Mouse (Mus musculus): Measurements from ENCODE around the gene Ankrd50. TPM values are rescaled to one million over a fixed set of nuclear protein-coding genes. Genes with fewer than 3 reads are reported as not detected.

Gene Ankrd50
- polyA plus RNA-seq, 1 experiment from 2014 or later: 29.3 TPM

DNA sequence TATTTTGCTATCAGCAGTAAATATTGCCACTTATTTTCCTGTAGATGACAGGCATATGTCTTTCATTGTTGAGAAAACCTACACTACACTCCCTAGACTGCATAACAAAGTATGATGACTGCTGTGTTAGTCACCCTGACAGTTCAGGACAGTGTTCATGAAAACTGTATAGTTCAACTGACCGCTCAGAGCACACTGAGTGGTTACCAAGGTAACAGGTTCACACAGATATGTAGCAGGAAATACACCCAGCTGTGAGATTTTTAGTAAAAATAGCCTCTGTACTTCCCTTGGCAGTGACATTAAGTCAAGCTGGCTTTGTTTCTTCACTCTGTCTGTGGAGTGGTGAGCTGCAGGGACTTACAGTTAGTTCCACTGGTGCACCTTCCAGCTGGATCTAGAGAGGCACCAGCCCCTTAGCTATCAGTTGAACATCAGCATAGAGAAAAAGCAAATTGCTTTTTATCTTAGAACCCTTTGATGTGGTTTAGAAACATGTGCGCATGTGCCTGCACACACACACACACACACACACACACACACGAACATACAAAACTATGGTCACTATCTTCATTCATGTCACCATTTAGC lies 12.2 kb upstream of the Ankrd50 start:
- DNase-seq (ENCODE audit: low spot score): no peak
- no peak for ATAC-seq (ENCODE audit: low FRiP score)
- no peaks in the 10 kb centered on the region for H3K27me3 ChIP-seq (ENCODE audit: control insufficient read depth, insufficient read depth, low read length)
- no peaks in the 10 kb centered on the region for H3K36me3 ChIP-seq (replicated peaks; ENCODE audit: control insufficient read depth, insufficient read depth)
- no peak overlapping the region for H3K4me3 ChIP-seq (replicated peaks; ENCODE audit: low read length)
- no peak overlapping the region for H3K9ac ChIP-seq
- no peaks in the 10 kb centered on the region for H3K9me3 ChIP-seq (ENCODE audit: control insufficient read depth, low read length)
- 79% methylated on average over 3 of the region's 3 CpGs for WGBS
- H3K4me1 ChIP-seq (replicated peaks; ENCODE audit: control insufficient read depth, insufficient read depth, low read length): no peaks in the 10 kb centered on the region; the same call in 1 of the 2 replicates
- H3K27ac ChIP-seq: no peak overlapping the region
- H3K4me2 ChIP-seq (replicated peaks): no peak overlapping the region

DNA sequence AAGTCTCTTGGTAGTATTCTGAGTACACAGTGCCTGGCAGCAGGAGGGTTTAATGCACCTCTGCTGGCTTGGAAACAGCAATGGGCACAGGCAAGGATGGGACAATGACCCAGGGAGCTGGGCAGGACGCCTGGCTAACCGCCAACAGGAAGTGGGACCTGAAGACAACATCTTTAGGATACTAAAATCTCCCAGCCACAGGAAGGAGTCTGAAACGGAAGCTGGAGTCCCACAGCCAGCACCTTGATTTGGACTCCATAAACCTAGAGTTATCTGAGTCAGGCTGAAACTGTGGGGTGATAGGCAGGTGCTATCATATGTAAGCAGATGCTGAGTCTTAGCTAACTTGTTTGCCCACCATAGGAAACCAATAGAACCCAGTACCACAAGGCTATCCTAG lies 7.1 kb upstream of the Ankrd50 start:
- no peaks in the 10 kb centered on the region for H3K9me3 ChIP-seq (ENCODE audit: control insufficient read depth, low read length)
- no peak overlapping the region for H3K4me2 ChIP-seq (replicated peaks)
- DNase-seq (ENCODE audit: low spot score) (no peak), ATAC-seq (ENCODE audit: low FRiP score) (no peak)
- no peaks in the 10 kb centered on the region for H3K27me3 ChIP-seq (ENCODE audit: control insufficient read depth, insufficient read depth, low read length)
- H3K4me3 ChIP-seq (replicated peaks; ENCODE audit: low read length): no peak overlapping the region
- no peak overlapping the region for H3K27ac ChIP-seq
- H3K4me1 ChIP-seq (replicated peaks; ENCODE audit: control insufficient read depth, insufficient read depth, low read length): no peaks in the 10 kb centered on the region
- 84% methylated on average over 3 of the region's 3 CpGs for WGBS
- H3K9ac ChIP-seq: no peak overlapping the region
- H3K36me3 ChIP-seq (replicated peaks; ENCODE audit: control insufficient read depth, insufficient read depth): no peaks in the 10 kb centered on the region

DNA sequence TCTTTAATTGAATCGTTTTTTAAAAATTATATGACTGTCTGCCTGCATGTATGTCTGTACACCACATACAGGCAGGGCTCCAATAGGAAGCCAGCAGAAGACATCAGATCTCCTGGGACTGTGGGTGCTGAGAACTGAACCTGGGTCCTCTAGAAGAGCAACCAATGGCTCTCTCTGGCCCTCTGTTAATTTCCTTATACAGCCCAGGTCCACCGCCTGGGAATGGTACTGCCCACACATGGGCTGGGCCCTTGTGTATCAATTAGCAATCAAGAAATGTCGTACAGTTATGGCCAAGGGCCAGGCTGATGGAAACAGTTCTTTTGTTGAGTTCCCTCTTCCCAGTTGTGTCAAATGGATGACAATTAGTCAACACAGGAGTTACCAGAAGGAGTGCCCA lies 6.6 kb upstream of the Ankrd50 start:
- no peak overlapping the region for H3K4me3 ChIP-seq (replicated peaks; ENCODE audit: low read length)
- no peak overlapping the region for H3K27ac ChIP-seq
- no peaks in the 10 kb centered on the region for H3K4me1 ChIP-seq (replicated peaks; ENCODE audit: control insufficient read depth, insufficient read depth, low read length)
- no peaks in the 10 kb centered on the region for H3K9me3 ChIP-seq (ENCODE audit: control insufficient read depth, low read length)
- peak; percentile 25; the same call in 1 of the 2 replicates for ATAC-seq (ENCODE audit: low FRiP score)
- WGBS: 81% methylated on average over 3 of the region's 3 CpGs
- H3K4me2 ChIP-seq (replicated peaks): no peak overlapping the region
- no peaks in the 10 kb centered on the region for H3K36me3 ChIP-seq (replicated peaks; ENCODE audit: control insufficient read depth, insufficient read depth)
- no peak for DNase-seq (ENCODE audit: low spot score)
- no peaks in the 10 kb centered on the region for H3K27me3 ChIP-seq (ENCODE audit: control insufficient read depth, insufficient read depth, low read length)
- H3K9ac ChIP-seq: no peak overlapping the region

DNA sequence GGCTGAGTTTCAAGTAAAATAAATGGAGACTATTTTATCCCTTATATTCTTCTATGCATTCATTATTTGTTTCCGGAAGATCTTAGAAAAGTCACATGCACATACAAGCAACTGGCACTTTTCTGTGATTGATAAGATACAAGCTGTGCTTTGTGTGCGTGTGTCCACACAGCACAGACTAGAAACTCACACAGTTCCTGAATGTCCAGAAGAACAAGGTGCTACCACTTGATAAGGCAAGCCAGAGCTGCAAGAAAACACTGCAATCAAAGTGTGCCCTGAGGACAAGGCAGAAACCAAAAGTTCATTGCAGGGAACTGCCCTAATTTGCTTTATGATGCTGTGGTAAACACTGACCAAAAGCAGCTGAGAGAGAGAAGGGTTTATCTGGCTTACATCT lies 6.1 kb upstream of the Ankrd50 start:
- Histone ChIP-seq H3K36me3 (replicated peaks; ENCODE audit: control insufficient read depth, insufficient read depth) (no peaks in the 10 kb centered on the region), H3K27me3 (ENCODE audit: control insufficient read depth, insufficient read depth, low read length) (no peaks in the 10 kb centered on the region), H3K4me2 (replicated peaks) (no peak overlapping the region), H3K4me1 (replicated peaks; ENCODE audit: control insufficient read depth, insufficient read depth, low read length) (no peaks in the 10 kb centered on the region), H3K9ac (no peak overlapping the region), H3K4me3 (replicated peaks; ENCODE audit: low read length) (no peak overlapping the region), H3K9me3 (ENCODE audit: control insufficient read depth, low read length) (no peaks in the 10 kb centered on the region), H3K27ac (no peak overlapping the region)
- 90% methylated on average over 2 of the region's 2 CpGs for WGBS
- ATAC-seq (ENCODE audit: low FRiP score) (no peak), DNase-seq (ENCODE audit: low spot score) (no peak)

DNA sequence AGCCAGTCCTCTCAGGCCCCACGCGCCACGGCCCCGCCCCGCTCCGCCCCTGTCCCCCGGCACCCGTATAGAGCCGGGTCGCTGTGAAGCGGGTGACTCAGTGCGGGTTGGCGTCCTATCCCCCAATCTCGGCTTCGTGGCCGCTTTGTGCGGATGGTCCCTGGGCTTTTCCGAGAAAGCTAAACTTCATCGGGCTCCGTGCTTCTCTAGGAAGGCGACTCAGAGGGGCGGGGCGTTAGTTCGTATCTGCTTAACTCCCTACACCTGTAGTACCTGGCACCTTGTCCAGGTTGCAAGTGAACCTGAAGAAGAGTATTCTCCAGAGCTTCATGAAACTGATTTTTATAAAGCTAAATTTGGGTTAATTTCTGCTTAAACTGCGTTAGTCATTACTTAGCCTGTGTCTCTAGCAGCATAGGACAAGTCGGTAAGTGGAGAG lies 482 bp upstream of the Ankrd50 start:
- peak overlapping the region; percentile 83 for H3K4me2 ChIP-seq (replicated peaks)
- H3K4me1 ChIP-seq (replicated peaks; ENCODE audit: control insufficient read depth, insufficient read depth, low read length): peaks cover 29% of the 10 kb centered on the region
- 3% methylated on average over 26 of the region's 26 CpGs for WGBS
- DNase-seq (ENCODE audit: low spot score) (no peak), ATAC-seq (ENCODE audit: low FRiP score) (no peak)
- no peaks in the 10 kb centered on the region for H3K36me3 ChIP-seq (replicated peaks; ENCODE audit: control insufficient read depth, insufficient read depth)
- H3K27me3 ChIP-seq (ENCODE audit: control insufficient read depth, insufficient read depth, low read length): no peaks in the 10 kb centered on the region
- H3K27ac ChIP-seq: peak overlapping the region; percentile 49; the same call in 1 of the 2 replicates
- H3K9ac ChIP-seq: no peak overlapping the region
- H3K4me3 ChIP-seq (replicated peaks; ENCODE audit: low read length): peak overlapping the region; percentile 93
- H3K9me3 ChIP-seq (ENCODE audit: control insufficient read depth, low read length): no peaks in the 10 kb centered on the region

DNA sequence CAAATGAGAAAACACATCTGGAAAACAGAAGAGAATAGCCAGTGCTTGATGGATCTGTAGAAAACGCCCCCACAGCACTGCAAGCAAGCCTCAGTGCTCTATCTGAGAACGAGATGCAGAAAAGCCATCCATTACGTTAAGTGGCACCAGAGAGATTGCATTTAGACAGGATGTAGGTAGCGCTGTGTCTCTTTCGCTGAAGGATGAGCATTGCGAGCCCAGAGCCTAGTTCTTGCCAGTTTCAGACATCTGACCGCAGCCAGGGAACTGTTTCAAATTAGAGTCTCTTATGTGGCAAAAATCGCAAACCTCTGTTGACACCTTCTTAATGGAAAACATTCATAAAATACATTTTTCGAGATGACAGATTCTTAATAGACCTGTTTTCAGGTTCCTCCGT lies 1.1 kb downstream of the Ankrd50 start:
- Histone ChIP-seq H3K27ac (peak overlapping the region; percentile 94; the same call in 1 of the 2 replicates), H3K4me3 (replicated peaks; ENCODE audit: low read length) (peak overlapping the region; percentile 93), H3K36me3 (replicated peaks; ENCODE audit: control insufficient read depth, insufficient read depth) (no peaks in the 10 kb centered on the region; the same call in 1 of the 2 replicates), H3K4me1 (replicated peaks; ENCODE audit: control insufficient read depth, insufficient read depth, low read length) (peaks cover 44% of the 10 kb centered on the region), H3K4me2 (replicated peaks) (peak overlapping the region; percentile 83), H3K9me3 (ENCODE audit: control insufficient read depth, low read length) (no peaks in the 10 kb centered on the region), H3K27me3 (ENCODE audit: control insufficient read depth, insufficient read depth, low read length) (no peaks in the 10 kb centered on the region), H3K9ac (peak overlapping the region; percentile 95)
- ATAC-seq (ENCODE audit: low FRiP score) (no peak), DNase-seq (ENCODE audit: low spot score) (peak; percentile 64)
- WGBS: 12% methylated on average over 10 of the region's 10 CpGs

DNA sequence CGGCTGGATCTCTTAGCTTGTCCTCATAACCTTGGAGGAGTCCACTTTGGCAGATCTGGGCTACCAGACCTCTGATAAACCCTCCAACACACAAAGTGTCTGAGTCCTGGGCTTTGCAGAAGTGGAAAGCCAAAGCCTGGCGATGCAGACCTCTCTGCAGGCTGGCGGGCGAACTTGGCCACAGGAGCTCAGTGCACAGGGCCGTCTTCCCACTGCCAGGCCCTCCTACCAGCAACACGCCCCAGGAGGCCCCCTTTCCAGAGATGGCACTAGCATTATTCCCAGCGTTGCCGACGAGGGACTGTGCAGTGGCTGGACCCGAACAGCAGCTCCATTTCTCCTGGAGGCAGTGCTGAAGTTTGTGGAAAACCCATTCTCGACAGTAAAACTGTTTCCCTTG lies 1.9 kb downstream of the Ankrd50 start:
- ATAC-seq (ENCODE audit: low FRiP score) (no peak), DNase-seq (ENCODE audit: low spot score) (no peak)
- no peaks in the 10 kb centered on the region for H3K27me3 ChIP-seq (ENCODE audit: control insufficient read depth, insufficient read depth, low read length)
- H3K4me2 ChIP-seq (replicated peaks): peak overlapping the region; percentile 83
- 17% methylated on average over 11 of the region's 11 CpGs for WGBS
- peak overlapping the region; percentile 93 for H3K4me3 ChIP-seq (replicated peaks; ENCODE audit: low read length)
- H3K36me3 ChIP-seq (replicated peaks; ENCODE audit: control insufficient read depth, insufficient read depth): no peaks in the 10 kb centered on the region; the same call in 1 of the 2 replicates
- no peaks in the 10 kb centered on the region for H3K9me3 ChIP-seq (ENCODE audit: control insufficient read depth, low read length)
- H3K27ac ChIP-seq: no peak overlapping the region
- H3K4me1 ChIP-seq (replicated peaks; ENCODE audit: control insufficient read depth, insufficient read depth, low read length): peaks cover 49% of the 10 kb centered on the region
- peak overlapping the region; percentile 95 for H3K9ac ChIP-seq

DNA sequence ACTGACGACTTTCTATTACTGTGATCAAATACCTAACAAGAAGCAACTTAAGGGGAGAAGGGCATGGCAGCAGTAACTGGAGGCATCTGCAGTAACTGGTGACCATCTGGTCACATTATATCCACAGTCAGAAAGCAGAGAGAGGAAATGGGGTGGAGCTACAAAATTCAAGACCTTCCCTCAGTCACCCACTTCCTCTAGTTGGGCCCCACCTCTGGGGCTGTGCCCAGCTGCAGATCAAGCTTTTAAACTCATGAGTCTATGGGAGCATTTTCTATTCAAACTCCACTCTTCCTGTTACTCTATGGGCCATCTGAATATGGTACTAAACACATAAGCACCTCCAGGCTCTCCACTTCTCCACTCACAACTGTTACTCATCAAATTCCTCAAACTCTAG lies 3.5 kb downstream of the Ankrd50 start:
- H3K27me3 ChIP-seq (ENCODE audit: control insufficient read depth, insufficient read depth, low read length): no peaks in the 10 kb centered on the region
- peak overlapping the region; percentile 93 for H3K4me3 ChIP-seq (replicated peaks; ENCODE audit: low read length)
- no peak overlapping the region for H3K27ac ChIP-seq
- peaks cover 54% of the 10 kb centered on the region for H3K4me1 ChIP-seq (replicated peaks; ENCODE audit: control insufficient read depth, insufficient read depth, low read length)
- DNase-seq (ENCODE audit: low spot score) (no peak), ATAC-seq (ENCODE audit: low FRiP score) (no peak)
- H3K9me3 ChIP-seq (ENCODE audit: control insufficient read depth, low read length): no peaks in the 10 kb centered on the region
- H3K4me2 ChIP-seq (replicated peaks): peak overlapping the region; percentile 83
- H3K9ac ChIP-seq: peak overlapping the region; percentile 30
- no peaks in the 10 kb centered on the region; the same call in 1 of the 2 replicates for H3K36me3 ChIP-seq (replicated peaks; ENCODE audit: control insufficient read depth, insufficient read depth)
- WGBS: 58% methylated on average over 1 of the region's 1 CpGs

DNA sequence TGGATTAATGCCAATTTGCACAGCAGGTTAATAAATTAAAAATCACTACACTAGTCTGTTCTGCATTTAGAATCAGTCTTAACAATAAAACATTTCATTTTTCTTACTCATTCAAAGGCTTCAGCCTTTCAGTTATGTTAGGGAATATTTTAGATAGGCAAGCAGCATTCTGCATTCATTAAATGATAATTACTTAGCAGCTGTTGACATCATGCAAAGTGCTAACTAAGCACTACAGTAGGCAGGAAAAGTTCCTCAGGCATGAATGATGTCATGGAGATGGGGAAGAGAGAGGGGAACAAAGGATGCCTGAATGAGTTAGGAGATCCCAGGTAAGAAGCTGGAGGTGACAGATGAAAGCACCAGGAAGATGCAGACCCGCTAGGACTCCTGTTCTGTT lies 6.7 kb downstream of the Ankrd50 start:
- no peaks in the 10 kb centered on the region; the same call in 1 of the 2 replicates for H3K36me3 ChIP-seq (replicated peaks; ENCODE audit: control insufficient read depth, insufficient read depth)
- no peak overlapping the region for H3K9ac ChIP-seq
- peak; percentile 51 for DNase-seq (ENCODE audit: low spot score)
- H3K4me3 ChIP-seq (replicated peaks; ENCODE audit: low read length): no peak overlapping the region
- no peak for ATAC-seq (ENCODE audit: low FRiP score)
- H3K9me3 ChIP-seq (ENCODE audit: control insufficient read depth, low read length): no peaks in the 10 kb centered on the region
- peak overlapping the region; percentile 11; the same call in 1 of the 2 replicates for H3K4me2 ChIP-seq (replicated peaks)
- peaks cover 64% of the 10 kb centered on the region for H3K4me1 ChIP-seq (replicated peaks; ENCODE audit: control insufficient read depth, insufficient read depth, low read length)
- no peaks in the 10 kb centered on the region for H3K27me3 ChIP-seq (ENCODE audit: control insufficient read depth, insufficient read depth, low read length)
- WGBS: 81% methylated on average over 1 of the region's 1 CpGs
- no peak overlapping the region for H3K27ac ChIP-seq
